In genomic region chr17:66061241-66061938, GRCm38 (mm10) we compare ENCODE assay signal across 15 mouse cellular contexts. TPM values are rescaled to one million over a fixed set of nuclear protein-coding genes. Genes with fewer than 3 reads are reported as not detected.
DNase-seq lines count a peak whose midpoint lies in the region; ATAC-seq and TF ChIP-seq lines count a peak whose summit lies in the region.
"Had no signal": no experiment of that assay in that cellular context is flagged by ENCODE, and none has a peak within 500 bp of the region (broad histone marks: within the 10 kb centered on the region; RNA-seq: fewer than 3 reads in every experiment).

No protein-coding gene starts in this region.

- H3K9ac ChIP-seq in intestine, postnatal 0 days (ENCODE audit: low read depth, low read length) = no peak overlapping the region
- H3K9ac ChIP-seq in intestine, embryonic 15.5 days = no peak overlapping the region
- no peak overlapping the region for H3K9ac ChIP-seq in midbrain, embryonic 15.5 days
- H3K9ac ChIP-seq in midbrain, embryonic 16.5 days (ENCODE audit: low read depth, low read length) = no peak overlapping the region
- no peak overlapping the region for H3K9ac ChIP-seq in limb, embryonic 15.5 days
- H3K9ac ChIP-seq: hindbrain, embryonic 12.5 days; neural tube, embryonic 15.5 days had no signal

- no peaks in the 10 kb centered on the region for H3K36me3 ChIP-seq in intestine, postnatal 0 days (ENCODE audit: control insufficient read depth, insufficient read depth)
- no peaks in the 10 kb centered on the region for H3K36me3 ChIP-seq in intestine, embryonic 15.5 days
- H3K36me3 ChIP-seq in midbrain, embryonic 15.5 days (replicated peaks) = no peaks in the 10 kb centered on the region
- H3K36me3 ChIP-seq in midbrain, embryonic 16.5 days (ENCODE audit: control insufficient read depth, insufficient read depth, low read length) = no peaks in the 10 kb centered on the region
- H3K36me3 ChIP-seq in limb, embryonic 15.5 days = no peaks in the 10 kb centered on the region
- H3K36me3 ChIP-seq: hindbrain, embryonic 12.5 days; neural tube, embryonic 15.5 days had no signal

- in situ Hi-C loops in Patski (cut with MboI; ENCODE audit: low pct_unique_long_range_greater_than_20kb) = no loop called here

- POLR2A ChIA-PET in Patski (lab: Charles Lee) = no interaction called here

- H3K4me1 ChIP-seq in intestine, postnatal 0 days (replicated peaks; ENCODE audit: control insufficient read depth, insufficient read depth, low read length) = no peaks in the 10 kb centered on the region
- H3K4me1 ChIP-seq in intestine, embryonic 15.5 days (replicated peaks) = no peaks in the 10 kb centered on the region
- peaks cover 6% of the 10 kb centered on the region; the same call in 1 of the 2 replicates for H3K4me1 ChIP-seq in midbrain, embryonic 15.5 days
- H3K4me1 ChIP-seq in midbrain, embryonic 16.5 days (ENCODE audit: control insufficient read depth, insufficient read depth, low read length) = no peaks in the 10 kb centered on the region
- H3K4me1 ChIP-seq in limb, embryonic 15.5 days = no peaks in the 10 kb centered on the region
- H3K4me1 ChIP-seq: hindbrain, embryonic 12.5 days; neural tube, embryonic 15.5 days had no signal

- ATAC-seq in intestine, postnatal 0 days = no peak
- ATAC-seq in intestine, embryonic 15.5 days = no peak
- ATAC-seq in midbrain, embryonic 15.5 days (replicated peaks) = no peak
- no peak for ATAC-seq in midbrain, embryonic 16.5 days
- no peak for ATAC-seq in Patski
- no peak for ATAC-seq in limb, embryonic 15.5 days (ENCODE audit: insufficient number of reproducible peaks, low FRiP score, low TSS enrichment, low read depth)

- no peaks in the 10 kb centered on the region for H3K27me3 ChIP-seq in intestine, postnatal 0 days (replicated peaks; ENCODE audit: control insufficient read depth, insufficient read depth, low read length)
- no peaks in the 10 kb centered on the region for H3K27me3 ChIP-seq in intestine, embryonic 15.5 days (replicated peaks)
- H3K27me3 ChIP-seq in midbrain, embryonic 15.5 days (replicated peaks) = no peaks in the 10 kb centered on the region
- H3K27me3 ChIP-seq in midbrain, embryonic 16.5 days (ENCODE audit: control insufficient read depth, insufficient read depth, low read depth, low read length) = no peaks in the 10 kb centered on the region
- H3K27me3 ChIP-seq in Patski = no peaks in the 10 kb centered on the region
- H3K27me3 ChIP-seq in limb, embryonic 15.5 days = no peaks in the 10 kb centered on the region
- H3K27me3 ChIP-seq: hindbrain, embryonic 12.5 days; megakaryocyte, embryonic 14.5 days; neural tube, embryonic 15.5 days had no signal

- no peak overlapping the region for H3K4me3 ChIP-seq in intestine, postnatal 0 days (ENCODE audit: low read depth, low read length)
- H3K4me3 ChIP-seq in intestine, embryonic 15.5 days (replicated peaks) = no peak overlapping the region
- H3K4me3 ChIP-seq in midbrain, embryonic 15.5 days = no peak overlapping the region
- no peak overlapping the region for H3K4me3 ChIP-seq in midbrain, embryonic 16.5 days (ENCODE audit: low read depth, low read length)
- peak overlapping the region; percentile 10; the same call in 1 of the 2 replicates for H3K4me3 ChIP-seq in limb, embryonic 15.5 days
- H3K4me3 ChIP-seq: hindbrain, embryonic 12.5 days; megakaryocyte, embryonic 14.5 days; neural tube, embryonic 15.5 days had no signal

- TF ChIP-seq CTCF in intestine, postnatal 0 days (IDR thresholded peaks at IDR 0.05; ENCODE audit: low read depth) = peak; percentile 36
- peak; percentile 35 for TF ChIP-seq CTCF in Patski (IDR thresholded peaks at IDR 0.05)

- H3K9me3 ChIP-seq in intestine, postnatal 0 days (ENCODE audit: control insufficient read depth) = no peaks in the 10 kb centered on the region
- no peaks in the 10 kb centered on the region for H3K9me3 ChIP-seq in intestine, embryonic 15.5 days
- H3K9me3 ChIP-seq in midbrain, embryonic 15.5 days = no peaks in the 10 kb centered on the region
- no peaks in the 10 kb centered on the region for H3K9me3 ChIP-seq in midbrain, embryonic 16.5 days (replicated peaks; ENCODE audit: control insufficient read depth, low read length, poor library complexity, severe bottlenecking)
- H3K9me3 ChIP-seq in limb, embryonic 15.5 days = no peaks in the 10 kb centered on the region
- H3K9me3 ChIP-seq: hindbrain, embryonic 12.5 days; megakaryocyte, embryonic 14.5 days; neural tube, embryonic 15.5 days had no signal

- 73% methylated on average over 8 of the region's 8 CpGs for WGBS in intestine, postnatal 0 days
- whole genome bisulfite sequencing in intestine, embryonic 15.5 days = 66% methylated on average over 8 of the region's 8 CpGs
- WGBS in midbrain, embryonic 15.5 days = 58% methylated on average over 8 of the region's 8 CpGs
- 58% methylated on average over 8 of the region's 8 CpGs for WGBS in midbrain, embryonic 16.5 days
- 41% methylated on average over 8 of the region's 8 CpGs for WGBS in limb, embryonic 15.5 days

- CTCF ChIA-PET in Patski (lab: Charles Lee) = interaction anchor here (1.1 kb wide), 2 partner anchors 10 to 205 kb away, joined by 4 read pairs; no protein-coding TSS in a partner anchor

- no peak overlapping the region for H3K27ac ChIP-seq in intestine, postnatal 0 days (ENCODE audit: low read depth, low read length)
- H3K27ac ChIP-seq in intestine, embryonic 15.5 days = no peak overlapping the region
- 0 out of 2 replicates have a peak overlapping the region, but pooled peaks have one; percentile 22 for H3K27ac ChIP-seq in midbrain, embryonic 15.5 days
- no peak overlapping the region for H3K27ac ChIP-seq in midbrain, embryonic 16.5 days (ENCODE audit: low read length)
- H3K27ac ChIP-seq in limb, embryonic 15.5 days = peak overlapping the region; percentile 47; the same call in 1 of the 2 replicates
- H3K27ac ChIP-seq: hindbrain, embryonic 12.5 days; neural tube, embryonic 15.5 days had no signal

- no peak for DNase-seq in Patski (ENCODE audit: low read depth, low spot score)
- DNase-seq in urinary bladder, adult 18-20 months (ENCODE audit: low spot score in 2 of 2) = no peak
- DNase-seq in embryo, embryonic 9.5 days (ENCODE audit: extremely low spot score) = no peak
- DNase-seq: adrenal gland, postnatal 25 days; cerebellum, adult 2 months; kidney, postnatal 4 days; right cerebral cortex, postnatal 4 days had no signal

- H3K4me2 ChIP-seq in intestine, postnatal 0 days (replicated peaks; ENCODE audit: low read depth) = no peak overlapping the region
- no peak overlapping the region for H3K4me2 ChIP-seq in intestine, embryonic 15.5 days (replicated peaks)
- no peak overlapping the region for H3K4me2 ChIP-seq in midbrain, embryonic 15.5 days
- no peak overlapping the region for H3K4me2 ChIP-seq in midbrain, embryonic 16.5 days (ENCODE audit: low read length)
- no peak overlapping the region for H3K4me2 ChIP-seq in limb, embryonic 15.5 days
- H3K4me2 ChIP-seq: hindbrain, embryonic 12.5 days; neural tube, embryonic 15.5 days had no signal

RNA-seq across cellular contexts. Expression of gene Ankrd12, which starts 15.5 kb away (rescaled TPM):
- polyA plus RNA-seq in intestine, postnatal 0 days (2015; fragmentation: Nextera tagmentation; extraction: Ambion mirVana) = 21.9 and 24.8 TPM in 2 replicates
- polyA plus RNA-seq in intestine, embryonic 15.5 days (2015; fragmentation: Nextera tagmentation; extraction: Ambion mirVana) = 21.4 and 24.0 TPM in 2 replicates
- 161 and 170 TPM in 2 replicates for polyA plus RNA-seq in midbrain, embryonic 15.5 days (2015; fragmentation: Nextera tagmentation; extraction: Ambion mirVana)
- 192 and 198 TPM in 2 replicates for polyA plus RNA-seq in midbrain, embryonic 16.5 days (2015; fragmentation: Nextera tagmentation; extraction: Ambion mirVana)
- polyA plus RNA-seq in Patski (2021) = 20.4 TPM
- polyA plus RNA-seq in limb, embryonic 15.5 days (2015; fragmentation: Nextera tagmentation; extraction: Ambion mirVana) = 24.6 and 27.2 TPM in 2 replicates

RNA-seq across cellular contexts. Expression of gene Ndufv2, which starts 40.0 kb away (rescaled TPM):
- polyA plus RNA-seq in intestine, postnatal 0 days (2015; fragmentation: Nextera tagmentation; extraction: Ambion mirVana) = 421 and 453 TPM in 2 replicates
- 428 and 430 TPM in 2 replicates for polyA plus RNA-seq in intestine, embryonic 15.5 days (2015; fragmentation: Nextera tagmentation; extraction: Ambion mirVana)
- polyA plus RNA-seq in midbrain, embryonic 15.5 days (2015; fragmentation: Nextera tagmentation; extraction: Ambion mirVana) = 341 and 355 TPM in 2 replicates
- 345 and 357 TPM in 2 replicates for polyA plus RNA-seq in midbrain, embryonic 16.5 days (2015; fragmentation: Nextera tagmentation; extraction: Ambion mirVana)
- polyA plus RNA-seq in Patski (2021) = 294 TPM
- polyA plus RNA-seq in limb, embryonic 15.5 days (2015; fragmentation: Nextera tagmentation; extraction: Ambion mirVana) = 284 and 289 TPM in 2 replicates

RNA-seq across cellular contexts. Expression of gene Washc1, which starts 50.0 kb away (rescaled TPM):
- 24.8 and 27.6 TPM in 2 replicates for polyA plus RNA-seq in intestine, postnatal 0 days (2015; fragmentation: Nextera tagmentation; extraction: Ambion mirVana)
- polyA plus RNA-seq in intestine, embryonic 15.5 days (2015; fragmentation: Nextera tagmentation; extraction: Ambion mirVana) = 35.2 and 36.1 TPM in 2 replicates
- 44.9 and 46.3 TPM in 2 replicates for polyA plus RNA-seq in midbrain, embryonic 15.5 days (2015; fragmentation: Nextera tagmentation; extraction: Ambion mirVana)
- polyA plus RNA-seq in midbrain, embryonic 16.5 days (2015; fragmentation: Nextera tagmentation; extraction: Ambion mirVana) = 45.5 and 50.2 TPM in 2 replicates
- polyA plus RNA-seq in Patski (2021) = 57.7 TPM
- polyA plus RNA-seq in limb, embryonic 15.5 days (2015; fragmentation: Nextera tagmentation; extraction: Ambion mirVana) = 39.0 and 40.7 TPM in 2 replicates

Comparison
In these comparisons a context has a peak if more than half of its experiments do, and no peak if none do; other contexts are left out.
1. H3K27ac ChIP-seq: peak in midbrain, embryonic 15.5 days (single experiment) and limb, embryonic 15.5 days (single experiment); none in intestine, postnatal 0 days (single experiment), intestine, embryonic 15.5 days (single experiment) and midbrain, embryonic 16.5 days (single experiment).